Mouse (Mus musculus) heart, embryonic 13.5 days (tissue): ENCODE results near the gene Sh3gl2. TPM values are rescaled to one million over a fixed set of nuclear protein-coding genes. Genes with fewer than 3 reads are reported as not detected.

ENCODE experiments used
- ATAC-seq: fragments of 200-750 bp; cut with Nextera tagmentation; 2 replicates; pipeline ENCODE4 v1.8.0; 2017; ENCODE audit warnings: moderate TSS enrichment; ENCODE audit not compliant: insufficient number of reproducible peaks, low FRiP score, low TSS enrichment; ENCODE audit errors: extremely low read depth
- H3K27ac ChIP-seq: fragments of 300-500 bp; sonication (generic); replicated peaks from 2 replicates; pipeline ENCODE4 v1.5.1; 2015; ENCODE audit warnings: moderate library complexity, mild to moderate bottlenecking, inconsistent platforms
- H3K27me3 ChIP-seq: fragments of 300-500 bp; sonication (generic); replicated peaks from 2 replicates; pipeline ENCODE4 v1.6.1; 2015; ENCODE audit warnings: mild to moderate bottlenecking, inconsistent platforms
- H3K36me3 ChIP-seq: fragments of 300-500 bp; sonication (generic); 2 replicates; pipeline ENCODE4 v1.6.1; 2015; ENCODE audit warnings: mild to moderate bottlenecking, inconsistent platforms
- H3K4me1 ChIP-seq: fragments of 300-500 bp; sonication (generic); 2 replicates; pipeline ENCODE4 v1.6.1; 2015; ENCODE audit warnings: inconsistent platforms
- H3K4me2 ChIP-seq: fragments of 300-500 bp; sonication (generic); 2 replicates; pipeline ENCODE4 v1.6.1; 2015; ENCODE audit warnings: inconsistent platforms, mild to moderate bottlenecking, moderate library complexity
- H3K4me3 ChIP-seq: fragments of 300-500 bp; sonication (generic); 2 replicates; pipeline ENCODE4 v1.5.1; 2015; ENCODE audit warnings: moderate library complexity, mild to moderate bottlenecking, inconsistent platforms
- H3K9ac ChIP-seq: fragments of 300-500 bp; sonication (generic); 2 replicates; pipeline ENCODE4 v1.6.1; 2015; ENCODE audit warnings: inconsistent platforms, mild to moderate bottlenecking, moderate library complexity
- H3K9me3 ChIP-seq: fragments of 300-500 bp; sonication (generic); 2 replicates; pipeline ENCODE4 v1.6.1; 2016; ENCODE audit warnings: inconsistent platforms
- WGBS: fragments of 180-500 bp; shearing (Covaris S2); methylation state at CpG from one replicate; pipeline ENCODE4 v1.1.7; 2015; ENCODE audit warnings: mixed read lengths; 5-methylcytosine and 5-hydroxymethylcytosine counted together
- polyA plus RNA-seq: library from polyadenylated mRNA; unstranded; fragments of >200 nt; fragmentation: Nextera tagmentation; extraction: Ambion mirVana; gene quantifications from 2 replicates; pipeline ENCODE4 v1.2.1, GENCODE M21; 2015

The Sh3gl2 gene
- polyA plus RNA-seq, 1 experiment from 2014 or later = 1.1 TPM

DNA sequence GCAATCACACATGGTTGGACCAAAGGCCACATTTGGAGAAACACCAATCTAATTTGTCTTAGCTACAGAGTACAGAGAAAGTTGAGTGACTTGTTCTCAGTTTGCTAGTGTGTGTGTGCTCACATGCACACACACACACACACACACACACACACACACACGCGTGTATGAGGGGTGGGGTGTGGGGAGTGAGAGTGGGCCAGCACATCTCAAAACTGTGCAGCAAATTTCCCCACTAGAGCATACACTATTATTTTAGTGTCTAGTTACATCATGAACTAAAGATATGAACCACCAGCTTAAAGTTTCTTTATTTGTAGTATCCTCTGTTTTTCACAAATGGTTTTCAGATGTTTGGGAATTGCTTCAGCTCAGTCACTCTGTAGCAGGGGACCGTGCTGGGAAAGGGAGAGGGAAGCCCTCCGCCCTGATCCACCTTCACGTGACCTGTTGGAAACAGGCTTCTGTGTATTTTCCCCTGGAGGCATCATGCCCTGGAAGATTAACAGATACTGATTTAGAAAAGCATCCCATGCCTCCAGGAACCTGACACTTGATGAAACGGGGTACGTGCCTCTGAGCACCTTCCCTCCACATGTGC, 322.1 kb downstream of the Sh3gl2 start:
- Histone ChIP-seq H3K36me3 (no peaks in the 10 kb centered on the region), H3K9ac (no peak overlapping the region), H3K9me3 (no peaks in the 10 kb centered on the region), H3K4me2 (no peak overlapping the region), H3K27me3 (no peaks in the 10 kb centered on the region), H3K4me3 (no peak overlapping the region), H3K4me1 (no peaks in the 10 kb centered on the region), H3K27ac (no peak overlapping the region)
- WGBS = 80% methylated on average over 7 of the region's 7 CpGs
- ATAC-seq = no peak

DNA sequence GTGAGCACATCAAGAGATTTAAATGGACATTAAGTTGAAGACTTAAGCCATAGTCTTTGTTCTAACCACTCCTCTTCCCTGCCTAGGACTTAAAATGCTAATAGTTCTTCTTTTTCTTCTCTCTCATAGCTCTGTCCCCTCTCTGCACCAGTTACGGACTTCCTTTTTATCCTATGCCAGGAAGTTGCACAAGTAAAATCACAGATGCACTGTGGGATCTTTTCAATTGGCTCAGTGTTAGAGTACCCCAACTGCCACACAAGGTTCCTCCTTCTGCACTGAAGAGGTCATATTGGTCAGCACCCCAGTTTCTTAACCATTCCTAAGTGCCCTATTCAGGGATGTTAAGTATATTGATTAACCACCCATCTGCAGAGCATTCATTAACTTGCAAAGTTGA, 324.9 kb downstream of the Sh3gl2 start:
- H3K27me3 ChIP-seq = no peaks in the 10 kb centered on the region
- no peak overlapping the region for H3K4me3 ChIP-seq
- H3K27ac ChIP-seq = no peak overlapping the region
- no peak overlapping the region for H3K4me2 ChIP-seq
- H3K4me1 ChIP-seq = no peaks in the 10 kb centered on the region
- ATAC-seq = no peak
- H3K9ac ChIP-seq = no peak overlapping the region
- 67% methylated on average over 1 of the region's 1 CpGs for WGBS
- H3K36me3 ChIP-seq = no peaks in the 10 kb centered on the region
- H3K9me3 ChIP-seq = no peaks in the 10 kb centered on the region

DNA sequence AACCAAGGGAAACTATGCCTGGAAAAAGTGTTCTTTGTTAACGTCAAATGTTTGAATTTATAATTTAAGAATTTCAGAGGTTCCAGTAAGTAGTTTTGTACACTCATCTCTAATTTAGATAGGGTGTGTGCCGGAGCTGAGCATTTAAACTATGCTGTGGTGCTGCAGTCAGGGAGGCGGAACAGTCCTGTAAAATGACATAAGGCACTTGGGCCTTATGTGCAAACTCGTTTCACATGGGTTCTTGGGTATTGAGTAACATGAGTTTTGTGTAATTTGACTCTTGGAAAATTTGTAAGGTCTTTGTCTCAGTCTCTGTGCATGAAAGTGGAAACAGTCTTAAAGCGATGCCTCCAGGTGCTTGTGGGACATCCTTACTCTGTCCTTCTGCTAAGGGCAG, 334.8 kb downstream of the Sh3gl2 start:
- ATAC-seq = no peak
- no peak overlapping the region for H3K4me3 ChIP-seq
- no peak overlapping the region for H3K9ac ChIP-seq
- no peaks in the 10 kb centered on the region for H3K36me3 ChIP-seq
- no peaks in the 10 kb centered on the region for H3K9me3 ChIP-seq
- peaks cover 5% of the 10 kb centered on the region; the same call in 1 of the 2 replicates for H3K4me1 ChIP-seq
- H3K27me3 ChIP-seq = no peaks in the 10 kb centered on the region
- 74% methylated on average over 5 of the region's 5 CpGs for WGBS
- no peak overlapping the region for H3K27ac ChIP-seq
- H3K4me2 ChIP-seq = no peak overlapping the region

DNA sequence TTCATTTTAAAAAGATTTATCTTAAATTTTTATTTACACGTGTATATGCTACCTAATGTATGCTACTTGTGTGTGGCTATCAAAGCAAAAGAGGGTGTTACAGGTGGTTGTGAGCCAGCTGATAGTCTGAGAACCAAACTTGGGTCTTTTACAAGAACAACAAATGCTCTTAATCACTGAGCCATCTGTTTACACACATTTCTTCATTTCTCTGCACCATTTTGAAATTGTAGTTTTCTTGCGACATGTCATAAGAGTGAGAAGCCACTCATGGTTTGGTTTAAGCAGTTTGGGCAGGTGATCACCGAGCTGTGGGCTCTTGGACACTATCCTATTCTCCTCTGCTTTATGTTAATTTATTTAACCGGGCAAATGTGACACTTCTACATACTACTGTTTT, 338.3 kb downstream of the Sh3gl2 start:
- no peak for ATAC-seq
- H3K36me3 ChIP-seq = no peaks in the 10 kb centered on the region
- H3K27me3 ChIP-seq = no peaks in the 10 kb centered on the region
- H3K9ac ChIP-seq = no peak overlapping the region
- no peak overlapping the region for H3K4me3 ChIP-seq
- no peaks in the 10 kb centered on the region for H3K9me3 ChIP-seq
- no peak overlapping the region for H3K4me2 ChIP-seq
- H3K4me1 ChIP-seq = no peaks in the 10 kb centered on the region
- WGBS = 67% methylated on average over 4 of the region's 4 CpGs
- no peak overlapping the region for H3K27ac ChIP-seq

DNA sequence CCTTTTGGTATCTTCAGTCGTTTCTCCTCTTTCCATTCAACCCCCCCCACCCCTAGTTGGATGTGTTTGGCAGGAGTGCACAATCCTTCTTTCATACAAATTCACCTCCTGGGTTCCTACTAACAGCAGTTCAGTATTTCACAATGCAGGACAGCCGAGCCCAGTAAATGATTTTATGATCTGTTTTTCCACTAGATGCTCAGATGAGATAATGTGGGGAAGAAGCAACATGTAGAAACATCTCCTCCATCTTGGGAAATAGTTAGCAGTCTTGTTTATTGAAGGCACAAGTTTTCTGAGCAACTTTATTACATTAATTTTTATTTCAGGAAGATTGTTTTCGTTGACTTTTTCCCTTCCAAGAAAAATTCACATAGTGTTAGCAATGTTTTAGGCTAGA, 349.8 kb downstream of the Sh3gl2 start:
- no peaks in the 10 kb centered on the region for H3K4me1 ChIP-seq
- WGBS = 61% methylated on average over 3 of the region's 3 CpGs
- no peak overlapping the region for H3K9ac ChIP-seq
- ATAC-seq = no peak
- H3K36me3 ChIP-seq = no peaks in the 10 kb centered on the region
- no peak overlapping the region for H3K4me3 ChIP-seq
- no peak overlapping the region for H3K27ac ChIP-seq
- H3K9me3 ChIP-seq = no peaks in the 10 kb centered on the region
- H3K4me2 ChIP-seq = no peak overlapping the region
- no peaks in the 10 kb centered on the region for H3K27me3 ChIP-seq

DNA sequence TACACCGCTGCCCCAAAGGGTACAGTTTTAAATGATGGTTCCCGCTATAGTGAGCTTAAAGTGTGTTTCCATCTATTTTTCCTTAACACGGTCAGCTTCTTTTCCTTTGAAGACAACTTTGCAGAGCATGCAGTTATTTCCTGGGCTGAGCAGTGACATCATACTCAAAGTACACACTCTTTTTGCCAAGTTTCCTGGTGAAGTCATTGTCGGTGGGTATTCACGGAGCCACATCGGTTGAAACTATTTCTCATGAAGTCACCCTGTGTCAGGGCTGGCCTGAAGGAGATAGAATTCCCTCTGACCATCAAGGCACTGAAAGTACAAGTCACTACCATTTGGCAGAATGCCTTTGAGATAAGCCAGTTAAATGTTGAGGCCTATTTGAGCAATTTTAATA, 354.8 kb downstream of the Sh3gl2 start:
- Histone ChIP-seq H3K9me3 (no peaks in the 10 kb centered on the region), H3K27ac (no peak overlapping the region), H3K4me3 (no peak overlapping the region), H3K27me3 (no peaks in the 10 kb centered on the region), H3K9ac (no peak overlapping the region), H3K4me1 (no peaks in the 10 kb centered on the region), H3K4me2 (no peak overlapping the region), H3K36me3 (no peaks in the 10 kb centered on the region)
- WGBS = 60% methylated on average over 6 of the region's 6 CpGs
- no peak for ATAC-seq

DNA sequence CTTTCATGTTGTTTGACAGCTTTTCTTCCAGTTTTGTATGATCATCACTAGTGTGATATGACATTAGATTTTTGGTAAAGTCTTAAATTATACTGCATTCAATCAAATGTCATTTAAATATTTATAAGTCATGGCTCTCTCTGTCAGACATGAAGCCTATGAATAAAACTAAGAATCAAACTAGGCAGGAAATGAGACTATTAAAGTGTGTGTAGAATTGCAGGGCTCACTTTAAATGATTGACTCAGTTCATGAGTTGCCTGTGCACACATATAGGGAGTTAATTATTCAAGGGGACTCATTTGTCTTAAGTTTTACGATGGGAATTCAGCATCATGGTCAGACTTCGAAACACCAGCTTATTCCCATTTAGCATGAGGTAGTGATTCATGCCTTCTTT, 380.5 kb downstream of the Sh3gl2 start:
- H3K9ac ChIP-seq = no peak overlapping the region
- H3K27ac ChIP-seq = no peak overlapping the region
- H3K36me3 ChIP-seq = no peaks in the 10 kb centered on the region
- no peak overlapping the region for H3K4me3 ChIP-seq
- ATAC-seq = no peak
- no peaks in the 10 kb centered on the region for H3K9me3 ChIP-seq
- WGBS = 79% methylated on average over 2 of the region's 2 CpGs
- no peaks in the 10 kb centered on the region for H3K27me3 ChIP-seq
- H3K4me1 ChIP-seq = no peaks in the 10 kb centered on the region
- H3K4me2 ChIP-seq = no peak overlapping the region

DNA sequence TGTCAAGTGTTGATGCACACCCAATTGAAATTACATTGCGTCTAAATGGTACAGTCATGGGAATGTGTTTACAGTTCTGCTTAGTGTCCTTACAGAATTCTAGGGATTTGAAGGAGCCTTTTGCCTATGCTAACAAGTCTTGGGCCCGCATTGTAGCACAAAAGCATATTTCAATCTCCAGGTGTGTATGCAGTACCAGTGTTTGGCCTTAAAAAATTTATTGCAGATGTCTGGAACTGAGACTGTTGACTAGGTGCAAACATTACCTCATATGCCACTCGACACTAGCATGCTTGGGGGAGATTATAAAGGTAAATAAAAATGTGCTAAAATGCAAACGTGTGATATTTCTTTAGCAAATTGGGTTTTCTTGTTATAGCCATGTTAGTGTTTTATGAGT, 384.0 kb downstream of the Sh3gl2 start:
- no peaks in the 10 kb centered on the region for H3K27me3 ChIP-seq
- H3K27ac ChIP-seq = no peak overlapping the region
- no peaks in the 10 kb centered on the region for H3K36me3 ChIP-seq
- no peak overlapping the region for H3K4me3 ChIP-seq
- H3K9me3 ChIP-seq = no peaks in the 10 kb centered on the region
- no peak overlapping the region for H3K9ac ChIP-seq
- no peak overlapping the region for H3K4me2 ChIP-seq
- 67% methylated on average over 4 of the region's 4 CpGs for WGBS
- no peaks in the 10 kb centered on the region for H3K4me1 ChIP-seq
- ATAC-seq = no peak

DNA sequence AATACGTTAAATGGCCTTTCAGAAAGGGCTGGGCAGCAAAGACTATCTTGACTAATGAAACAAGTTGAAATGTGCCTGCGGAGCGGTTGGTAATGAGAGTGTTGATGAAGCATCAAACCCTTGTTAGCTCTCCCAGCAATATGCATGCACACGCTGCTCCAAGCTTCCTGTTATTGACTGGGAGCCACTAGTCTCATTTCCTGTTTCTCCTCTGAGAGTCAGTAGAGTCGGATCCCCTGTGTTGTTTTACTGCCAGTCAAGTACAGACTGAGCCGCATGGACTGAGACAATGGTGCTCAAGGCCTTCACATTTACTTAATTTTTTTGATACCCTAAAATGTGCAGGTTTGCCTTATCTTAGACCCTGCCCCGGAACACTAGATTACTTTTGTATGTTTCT, 386.1 kb downstream of the Sh3gl2 start:
- Histone ChIP-seq H3K4me2 (no peak overlapping the region), H3K4me1 (no peaks in the 10 kb centered on the region), H3K9me3 (no peaks in the 10 kb centered on the region), H3K4me3 (no peak overlapping the region), H3K36me3 (no peaks in the 10 kb centered on the region), H3K27me3 (no peaks in the 10 kb centered on the region), H3K9ac (no peak overlapping the region), H3K27ac (no peak overlapping the region)
- no peak for ATAC-seq
- WGBS = 59% methylated on average over 7 of the region's 7 CpGs

DNA sequence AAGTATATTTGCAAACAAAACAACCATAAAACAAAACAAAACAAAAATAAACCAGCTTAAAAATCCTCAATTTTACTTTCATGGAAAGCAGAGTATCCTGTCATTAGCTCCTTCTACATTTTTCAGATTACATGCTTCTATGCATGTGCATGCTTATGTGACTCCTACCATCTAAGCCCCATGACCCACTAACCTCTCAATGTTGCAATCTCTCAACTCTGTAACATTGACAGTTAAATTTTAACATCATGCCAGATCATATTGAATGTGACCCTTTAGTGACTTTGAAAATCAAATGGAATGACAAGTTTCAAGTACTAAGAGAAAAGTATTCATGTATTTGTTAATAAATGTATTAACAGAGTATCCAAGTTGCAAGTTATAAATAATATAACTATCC, 389.2 kb downstream of the Sh3gl2 start:
- H3K4me2 ChIP-seq = no peak overlapping the region
- no peaks in the 10 kb centered on the region for H3K36me3 ChIP-seq
- no peak overlapping the region for H3K4me3 ChIP-seq
- H3K27ac ChIP-seq = no peak overlapping the region
- H3K4me1 ChIP-seq = no peaks in the 10 kb centered on the region
- H3K9me3 ChIP-seq = no peaks in the 10 kb centered on the region
- no peaks in the 10 kb centered on the region for H3K27me3 ChIP-seq
- no peak overlapping the region for H3K9ac ChIP-seq
- ATAC-seq = no peak

DNA sequence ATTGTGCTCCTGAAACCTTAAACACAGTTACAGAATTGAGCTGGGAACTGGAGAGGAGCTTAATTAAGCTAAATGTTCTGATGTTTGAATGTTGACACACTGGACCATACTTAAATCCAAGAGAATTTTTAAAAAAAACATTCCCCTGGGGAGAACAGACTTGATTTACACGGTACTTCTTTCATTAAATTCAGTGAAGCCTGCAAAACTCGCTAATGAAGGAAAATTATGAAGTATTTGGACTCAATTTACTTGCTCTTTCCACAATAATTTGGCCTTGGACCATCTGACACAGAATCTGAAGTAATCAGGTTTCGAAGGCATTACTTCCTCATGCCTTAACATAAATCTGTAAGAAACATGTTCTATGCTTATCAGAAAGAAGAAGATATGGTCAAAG, 408.4 kb downstream of the Sh3gl2 start:
- no peaks in the 10 kb centered on the region for H3K9me3 ChIP-seq
- no peak overlapping the region for H3K9ac ChIP-seq
- H3K4me1 ChIP-seq = no peaks in the 10 kb centered on the region
- no peak overlapping the region for H3K4me3 ChIP-seq
- H3K36me3 ChIP-seq = no peaks in the 10 kb centered on the region
- 66% methylated on average over 3 of the region's 3 CpGs for WGBS
- no peak overlapping the region for H3K27ac ChIP-seq
- ATAC-seq = no peak
- no peak overlapping the region for H3K4me2 ChIP-seq
- H3K27me3 ChIP-seq = no peaks in the 10 kb centered on the region

DNA sequence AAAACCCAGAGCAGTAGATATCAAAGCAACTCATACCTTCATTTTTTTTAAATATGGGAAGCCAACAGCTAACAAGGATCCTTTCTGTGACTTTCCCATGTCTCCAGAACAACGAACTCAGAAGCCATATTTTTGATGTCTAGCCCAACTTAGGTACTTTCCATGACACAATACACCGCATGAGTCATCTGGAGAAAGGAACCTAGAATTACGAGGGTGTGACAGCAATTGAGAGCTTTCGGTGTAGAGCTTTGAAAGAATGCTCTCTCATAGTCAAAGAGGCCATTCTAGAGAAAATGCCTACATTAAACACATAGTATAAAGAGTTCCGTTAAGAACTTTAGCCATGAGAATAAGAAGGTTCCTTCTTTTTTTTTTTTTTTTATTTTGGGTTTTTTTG, 413.8 kb downstream of the Sh3gl2 start:
- 78% methylated on average over 5 of the region's 5 CpGs for WGBS
- H3K9me3 ChIP-seq = no peaks in the 10 kb centered on the region
- H3K36me3 ChIP-seq = no peaks in the 10 kb centered on the region
- no peak overlapping the region for H3K9ac ChIP-seq
- ATAC-seq = no peak
- H3K4me2 ChIP-seq = no peak overlapping the region
- H3K4me3 ChIP-seq = no peak overlapping the region
- no peak overlapping the region for H3K27ac ChIP-seq
- H3K27me3 ChIP-seq = no peaks in the 10 kb centered on the region
- no peaks in the 10 kb centered on the region for H3K4me1 ChIP-seq
